Mouse (Mus musculus) brain, embryonic 14.5 days (tissue): ENCODE data around the gene Asap2. TPM values are rescaled to one million over a fixed set of nuclear protein-coding genes. Genes with fewer than 3 reads are reported as not detected.
A peak's percentile ranks its signal among the peaks of the same experiment; 100 is the strongest.
"Not testable (repeated sequence)": the region's sequence is repeated elsewhere in the genome, so short reads cannot be mapped to it uniquely, and the experiment has no call there.

Experiments
- DNase-seq: peaks from one replicate; pipeline ENCODE4 v3.0.0-alpha.2; 2011; ENCODE audit warnings: low read depth
- CTCF ChIP-seq: fragments of 200-500 bp; IDR thresholded peaks from 2 replicates; pipeline ENCODE4 v1.5.1; 2012; ENCODE audit warnings: inconsistent platforms, mild to moderate bottlenecking, moderate library complexity, borderline replicate concordance; ENCODE audit not compliant: insufficient read depth, insufficient read length; ENCODE audit errors: extremely low read depth
- POLR2A ChIP-seq: fragments of 200-500 bp; IDR thresholded peaks from 2 replicates; pipeline ENCODE4 v1.6.1; 2012; ENCODE audit warnings: mild to moderate bottlenecking, inconsistent platforms, borderline replicate concordance; ENCODE audit not compliant: poor library complexity, insufficient read depth, insufficient read length, severe bottlenecking; ENCODE audit errors: extremely low read depth
- polyA plus RNA-seq: library from polyadenylated mRNA; depleted of rRNA; stranded (reverse); fragments of >200 nt; gene quantifications from 2 replicates; pipeline ENCODE4 v1.2.3, GENCODE M21; 2012; rRNA removed

The Asap2 gene
- polyA plus RNA-seq = 35.5 and 36.0 TPM in 2 replicates

GRCm38 (mm10) chr12:20990132-20990531, at the start of gene Asap2:
Gene Asap2 (plus strand): TSS chr12:20990459.
- DNase-seq = peak; percentile 33
- TF ChIP-seq POLR2A = peak; percentile 21; the same call in 1 of the 2 replicates

GRCm38 (mm10) chr12:20947051-20947997, 42.9 kb upstream of the Asap2 start:
- not testable (repeated sequence) for DNase-seq

- DNase-seq = peak; percentile 25
Observed at GRCm38 (mm10) chr12:20990579-20990978, 320 bp downstream of the Asap2 start.

GRCm38 (mm10) chr12:21030875-21031274, 40.6 kb downstream of the Asap2 start:
- DNase-seq = not testable (repeated sequence)

- DNase-seq = not testable (repeated sequence)
Observed at GRCm38 (mm10) chr12:21046716-21047115, 56.5 kb downstream of the Asap2 start.

- peak; percentile 71 for DNase-seq
Observed at GRCm38 (mm10) chr12:21075731-21076130, 85.5 kb downstream of the Asap2 start.

- DNase-seq = not testable (repeated sequence)
Observed at GRCm38 (mm10) chr12:21090168-21090567, 99.9 kb downstream of the Asap2 start.

- DNase-seq = not testable (repeated sequence)
Observed at GRCm38 (mm10) chr12:21092446-21092845, 102.2 kb downstream of the Asap2 start.

GRCm38 (mm10) chr12:21097806-21098325, 107.6 kb downstream of the Asap2 start:
- not testable (repeated sequence) for DNase-seq

- peak; percentile 52; the same call in 1 of the 2 replicates for TF ChIP-seq CTCF
- DNase-seq = not testable (repeated sequence)
Observed at GRCm38 (mm10) chr12:21111116-21111475, 120.8 kb downstream of the Asap2 start.

GRCm38 (mm10) chr12:21111476-21112452, 121.5 kb downstream of the Asap2 start:
- TF ChIP-seq CTCF = no peak
- TF ChIP-seq POLR2A = peak; percentile 98
- peak; percentile 94 for DNase-seq

- TF ChIP-seq CTCF (peak; percentile 71), POLR2A (no peak)
- DNase-seq = peak; percentile 89
Observed at GRCm38 (mm10) chr12:21112453-21112857, 122.2 kb downstream of the Asap2 start.

GRCm38 (mm10) chr12:21119446-21119845, 129.2 kb downstream of the Asap2 start:
- TF ChIP-seq CTCF = no peak
- no peak for TF ChIP-seq POLR2A
- DNase-seq = no peak
